Mouse (Mus musculus): ENCODE data around the gene Slc35g1. TPM values are rescaled to one million over a fixed set of nuclear protein-coding genes. Genes with fewer than 3 reads are reported as not detected.

The Slc35g1 gene
- polyA plus RNA-seq, 1 experiment: 2.3 TPM

GRCm38 (mm10) chr19:38421436-38421835, 25.7 kb downstream of the Slc35g1 start:
- 59% methylated on average over 7 of the region's 7 CpGs for WGBS
- DNase-seq: no peak
- no peak for TF ChIP-seq CTCF (IDR thresholded peaks at IDR 0.05; ENCODE audit: insufficient read depth, low read length)
- no peak for TF ChIP-seq POLR2A (IDR thresholded peaks at IDR 0.05; ENCODE audit: borderline replicate concordance, extremely low read depth, low read depth, low read length)
- Histone ChIP-seq H3K4me3 (replicated peaks; ENCODE audit: extremely low read depth, low read depth, low read length) (no peak overlapping the region), H3K4me1 (ENCODE audit: control insufficient read depth, insufficient read depth, low read length) (no peaks in the 10 kb centered on the region)

- Histone ChIP-seq H3K4me1 (ENCODE audit: control insufficient read depth, insufficient read depth, low read length) (no peaks in the 10 kb centered on the region), H3K4me3 (replicated peaks; ENCODE audit: extremely low read depth, low read depth, low read length) (no peak overlapping the region)
- no peak for TF ChIP-seq POLR2A (IDR thresholded peaks at IDR 0.05; ENCODE audit: borderline replicate concordance, extremely low read depth, low read depth, low read length)
- no peak for TF ChIP-seq CTCF (IDR thresholded peaks at IDR 0.05; ENCODE audit: insufficient read depth, low read length)
- no peak for DNase-seq
- 39% methylated on average over 6 of the region's 6 CpGs for WGBS
These were observed 27.1 kb downstream of the Slc35g1 start for GRCm38 (mm10) chr19:38422926-38423325.

- no peak for DNase-seq
- WGBS: 32% methylated on average over 7 of the region's 7 CpGs
- H3K4me3 ChIP-seq (replicated peaks; ENCODE audit: extremely low read depth, low read depth, low read length): no peak overlapping the region
- H3K4me1 ChIP-seq (ENCODE audit: control insufficient read depth, insufficient read depth, low read length): no peaks in the 10 kb centered on the region
- TF ChIP-seq CTCF (IDR thresholded peaks at IDR 0.05; ENCODE audit: insufficient read depth, low read length) (no peak), POLR2A (IDR thresholded peaks at IDR 0.05; ENCODE audit: borderline replicate concordance, extremely low read depth, low read depth, low read length) (no peak)
These were observed 28.1 kb downstream of the Slc35g1 start for GRCm38 (mm10) chr19:38423884-38424283.

- Histone ChIP-seq H3K4me1 (ENCODE audit: control insufficient read depth, insufficient read depth, low read length) (no peaks in the 10 kb centered on the region), H3K4me3 (replicated peaks; ENCODE audit: extremely low read depth, low read depth, low read length) (no peak overlapping the region)
- no peak for TF ChIP-seq POLR2A (IDR thresholded peaks at IDR 0.05; ENCODE audit: borderline replicate concordance, extremely low read depth, low read depth, low read length)
- TF ChIP-seq CTCF (IDR thresholded peaks at IDR 0.05; ENCODE audit: insufficient read depth, low read length): no peak
- 76% methylated on average over 7 of the region's 7 CpGs for WGBS
- no peak for DNase-seq
These were observed 28.8 kb downstream of the Slc35g1 start for GRCm38 (mm10) chr19:38424581-38424980.

GRCm38 (mm10) chr19:38429269-38429668, 33.5 kb downstream of the Slc35g1 start:
- Histone ChIP-seq H3K4me3 (replicated peaks; ENCODE audit: extremely low read depth, low read depth, low read length) (no peak overlapping the region), H3K4me1 (ENCODE audit: control insufficient read depth, insufficient read depth, low read length) (no peaks in the 10 kb centered on the region)
- no peak for TF ChIP-seq POLR2A (IDR thresholded peaks at IDR 0.05; ENCODE audit: borderline replicate concordance, extremely low read depth, low read depth, low read length)
- TF ChIP-seq CTCF (IDR thresholded peaks at IDR 0.05; ENCODE audit: insufficient read depth, low read length): peak; percentile 18; the same call in 1 of the 2 replicates
- 49% methylated on average over 5 of the region's 5 CpGs for WGBS
- peak; percentile 7 for DNase-seq

- Histone ChIP-seq H3K4me3 (replicated peaks; ENCODE audit: extremely low read depth, low read depth, low read length) (no peak overlapping the region), H3K4me1 (ENCODE audit: control insufficient read depth, insufficient read depth, low read length) (no peaks in the 10 kb centered on the region)
- WGBS: 67% methylated on average over 8 of the region's 8 CpGs
- no peak for DNase-seq
- TF ChIP-seq CTCF (IDR thresholded peaks at IDR 0.05; ENCODE audit: insufficient read depth, low read length) (no peak), POLR2A (IDR thresholded peaks at IDR 0.05; ENCODE audit: borderline replicate concordance, extremely low read depth, low read depth, low read length) (no peak)
These were observed 34.7 kb downstream of the Slc35g1 start for GRCm38 (mm10) chr19:38430475-38430874.

GRCm38 (mm10) chr19:38431326-38431725, 35.5 kb downstream of the Slc35g1 start:
- no peak for DNase-seq
- no peak overlapping the region for H3K4me3 ChIP-seq (replicated peaks; ENCODE audit: extremely low read depth, low read depth, low read length)
- WGBS: 83% methylated on average over 7 of the region's 7 CpGs
- H3K4me1 ChIP-seq (ENCODE audit: control insufficient read depth, insufficient read depth, low read length): no peaks in the 10 kb centered on the region
- no peak for TF ChIP-seq CTCF (IDR thresholded peaks at IDR 0.05; ENCODE audit: insufficient read depth, low read length)
- TF ChIP-seq POLR2A (IDR thresholded peaks at IDR 0.05; ENCODE audit: borderline replicate concordance, extremely low read depth, low read depth, low read length): no peak

GRCm38 (mm10) chr19:38432021-38432420, 36.2 kb downstream of the Slc35g1 start:
- WGBS: 65% methylated on average over 3 of the region's 3 CpGs
- no peak for DNase-seq
- TF ChIP-seq POLR2A (IDR thresholded peaks at IDR 0.05; ENCODE audit: borderline replicate concordance, extremely low read depth, low read depth, low read length): no peak
- no peak for TF ChIP-seq CTCF (IDR thresholded peaks at IDR 0.05; ENCODE audit: insufficient read depth, low read length)
- Histone ChIP-seq H3K4me1 (ENCODE audit: control insufficient read depth, insufficient read depth, low read length) (no peaks in the 10 kb centered on the region), H3K4me3 (replicated peaks; ENCODE audit: extremely low read depth, low read depth, low read length) (no peak overlapping the region)

GRCm38 (mm10) chr19:38433381-38433780, 37.6 kb downstream of the Slc35g1 start:
- no peak for TF ChIP-seq POLR2A (IDR thresholded peaks at IDR 0.05; ENCODE audit: borderline replicate concordance, extremely low read depth, low read depth, low read length)
- no peak for TF ChIP-seq CTCF (IDR thresholded peaks at IDR 0.05; ENCODE audit: insufficient read depth, low read length)
- DNase-seq: no peak
- 63% methylated on average over 2 of the region's 2 CpGs for WGBS
- no peak overlapping the region for H3K4me3 ChIP-seq (replicated peaks; ENCODE audit: extremely low read depth, low read depth, low read length)
- no peaks in the 10 kb centered on the region for H3K4me1 ChIP-seq (ENCODE audit: control insufficient read depth, insufficient read depth, low read length)

- no peak for DNase-seq
- WGBS: 88% methylated on average over 15 of the region's 15 CpGs
- Histone ChIP-seq H3K4me3 (replicated peaks; ENCODE audit: extremely low read depth, low read depth, low read length) (no peak overlapping the region), H3K4me1 (ENCODE audit: control insufficient read depth, insufficient read depth, low read length) (no peaks in the 10 kb centered on the region)
- TF ChIP-seq POLR2A (IDR thresholded peaks at IDR 0.05; ENCODE audit: borderline replicate concordance, extremely low read depth, low read depth, low read length) (no peak), CTCF (IDR thresholded peaks at IDR 0.05; ENCODE audit: insufficient read depth, low read length) (no peak)
These were observed 39.4 kb downstream of the Slc35g1 start for GRCm38 (mm10) chr19:38435221-38435620.
